13 mouse cellular contexts compared by ENCODE assay signal in genomic region chr11:115625877-115626276, GRCm38 (mm10). TPM values are rescaled to one million over a fixed set of nuclear protein-coding genes. Genes with fewer than 3 reads are reported as not detected.
DNase-seq lines count a peak whose midpoint lies in the region; TF ChIP-seq lines count a peak whose summit lies in the region.
"Had no signal": no experiment of that assay in that cellular context is flagged by ENCODE, and none has a peak within 500 bp of the region (broad histone marks: within the 10 kb centered on the region; RNA-seq: fewer than 3 reads in every experiment).

No protein-coding gene starts in this region.

- peak; percentile 80 for DNase-seq in gastrocnemius, adult 2 months
- DNase-seq in gastrocnemius, postnatal 10 days, result no peak
- DNase-seq in gastrocnemius, postnatal 14 days, result peak; percentile 58
- peak; percentile 83 for DNase-seq in kidney, postnatal 10 days
- no peak for DNase-seq in lung, adult 2 months
- DNase-seq in layer of hippocampus, postnatal 25 days (ENCODE audit: extremely low spot score in 1 of 2, low spot score in 1 of 2), result no peak
- DNase-seq: adrenal gland, postnatal 25 days; cerebellum, postnatal 25 days; forebrain, postnatal 0 days had no signal

- no peaks in the 10 kb centered on the region for H3K4me1 ChIP-seq in brown adipose tissue, adult 24 weeks (ENCODE audit: control insufficient read depth, insufficient read depth, insufficient read length, low read length)
- 0 out of 2 replicates have a peak, but pooled peaks cover 2% of the 10 kb centered on the region for H3K4me1 ChIP-seq in lung, adult 2 months (ENCODE audit: control insufficient read depth, insufficient read depth, low read length)

- intact Hi-C loops in gastrocnemius, adult 2 months (cut with DNase I), result no loop called here
- intact Hi-C loops in gastrocnemius, postnatal 14 days (cut with DNase I; ENCODE audit: low total_unique reads), result no loop called here

- peak overlapping the region; percentile 26 for H3K4me3 ChIP-seq in gastrocnemius, adult 2 months
- H3K4me3 ChIP-seq in brown adipose tissue, adult 24 weeks (ENCODE audit: insufficient read depth, low read depth, low read length), result peak overlapping the region; percentile 76
- no peak overlapping the region for H3K4me3 ChIP-seq in lung, adult 2 months (replicated peaks; ENCODE audit: extremely low read depth, low read depth, low read length)
- H3K4me3 ChIP-seq: hindbrain, embryonic 15.5 days; liver, embryonic 12.5 days had no signal

- 69% methylated on average over 9 of the region's 9 CpGs for WGBS in lung, adult 2 months

- peak overlapping the region; percentile 92 for H3K27ac ChIP-seq in gastrocnemius, adult 2 months
- H3K27ac ChIP-seq in brown adipose tissue, adult 24 weeks (replicated peaks; ENCODE audit: low read depth, low read length), result peak overlapping the region; percentile 93
- H3K27ac ChIP-seq: hindbrain, embryonic 15.5 days; liver, embryonic 12.5 days; stomach, postnatal 0 days had no signal

- no peak for TF ChIP-seq CTCF in gastrocnemius, adult 2 months (IDR thresholded peaks at IDR 0.05)
- TF ChIP-seq CTCF in lung, adult 2 months (IDR thresholded peaks at IDR 0.05; ENCODE audit: insufficient read depth, low read length), result no peak

- TF ChIP-seq POLR2A in lung, adult 2 months (IDR thresholded peaks at IDR 0.05; ENCODE audit: borderline replicate concordance, extremely low read depth, low read depth, low read length), result no peak

RNA-seq across cellular contexts. Expression of gene Slc25a19, which starts 2.2 kb away (rescaled TPM):
- 10 to 100 TPM; 43.1 to 51.5 TPM for total RNA-seq in gastrocnemius, adult 2 months (2021)
- total RNA-seq in gastrocnemius, postnatal 10 days (2021), result 10 to 100 TPM; 39.7 to 40.0 TPM
- polyA plus RNA-seq in brown adipose tissue, adult 24 weeks (2012; ENCODE audit: insufficient read depth, insufficient read length, missing spikeins), result 392 and 520 TPM in 2 replicates
- 10 to 100 TPM; 40.9 to 45.2 TPM for total RNA-seq in gastrocnemius, postnatal 14 days (2021)
- polyA plus RNA-seq in lung, adult 2 months (2012; rRNA removed), result 38.4 and 45.9 TPM in 2 replicates
- total RNA-seq in layer of hippocampus, postnatal 25 days (2021), result 10 to 100 TPM; 56.2 to 61.6 TPM

RNA-seq across cellular contexts. Expression of gene Mif4gd, which starts 13.1 kb away (rescaled TPM):
- 10 to 100 TPM; 46.0 to 55.0 TPM for total RNA-seq in gastrocnemius, adult 2 months (2021)
- total RNA-seq in gastrocnemius, postnatal 10 days (2021), result 10 to 100 TPM; 38.3 to 38.7 TPM
- polyA plus RNA-seq in brown adipose tissue, adult 24 weeks (2012; ENCODE audit: insufficient read depth, insufficient read length, missing spikeins), result 120 and 127 TPM in 2 replicates
- total RNA-seq in gastrocnemius, postnatal 14 days (2021), result 10 to 100 TPM; 35.7 to 42.9 TPM
- polyA plus RNA-seq in lung, adult 2 months (2012; rRNA removed), result 82.0 and 108 TPM in 2 replicates
- 10 to 100 TPM; 21.7 to 23.7 TPM for total RNA-seq in layer of hippocampus, postnatal 25 days (2021)

RNA-seq across cellular contexts. Expression of gene Gga3, which starts 22.0 kb away (rescaled TPM):
- total RNA-seq in gastrocnemius, adult 2 months (2021), result 10 to 100 TPM; 18.8 to 20.7 TPM
- total RNA-seq in gastrocnemius, postnatal 10 days (2021), result 10 to 100 TPM in 1 of 2 experiments, 1 to 10 TPM in 1; 9.3 to 21.6 TPM
- polyA plus RNA-seq in brown adipose tissue, adult 24 weeks (2012; ENCODE audit: insufficient read depth, insufficient read length, missing spikeins), result 4.2 and 6.5 TPM in 2 replicates
- total RNA-seq in gastrocnemius, postnatal 14 days (2021), result 10 to 100 TPM; 10.9 to 13.2 TPM
- 28.9 and 40.4 TPM in 2 replicates for polyA plus RNA-seq in lung, adult 2 months (2012; rRNA removed)
- total RNA-seq in layer of hippocampus, postnatal 25 days (2021), result 10 to 100 TPM; 60.0 to 75.4 TPM

RNA-seq across cellular contexts. Expression of gene Mrps7, which starts 22.2 kb away (rescaled TPM):
- 10 to 100 TPM; 66.8 to 88.5 TPM for total RNA-seq in gastrocnemius, adult 2 months (2021)
- 10 to 100 TPM; 61.1 to 71.6 TPM for total RNA-seq in gastrocnemius, postnatal 10 days (2021)
- polyA plus RNA-seq in brown adipose tissue, adult 24 weeks (2012; ENCODE audit: insufficient read depth, insufficient read length, missing spikeins), result 106 and 138 TPM in 2 replicates
- total RNA-seq in gastrocnemius, postnatal 14 days (2021), result 10 to 100 TPM; 63.6 to 65.4 TPM
- polyA plus RNA-seq in lung, adult 2 months (2012; rRNA removed), result 13.0 and 15.8 TPM in 2 replicates
- total RNA-seq in layer of hippocampus, postnatal 25 days (2021), result 10 to 100 TPM; 49.6 to 59.0 TPM

Comparison
In these comparisons a context has a peak if more than half of its experiments do, and no peak if none do; other contexts are left out.
1. DNase-seq: peak in gastrocnemius, adult 2 months (single experiment), gastrocnemius, postnatal 14 days (single experiment) and kidney, postnatal 10 days (single experiment); none in gastrocnemius, postnatal 10 days (single experiment), lung, adult 2 months (single experiment) and layer of hippocampus, postnatal 25 days (0 of 2).